ENCODE assay signal across 12 mouse cellular contexts in the genomic region with DNA sequence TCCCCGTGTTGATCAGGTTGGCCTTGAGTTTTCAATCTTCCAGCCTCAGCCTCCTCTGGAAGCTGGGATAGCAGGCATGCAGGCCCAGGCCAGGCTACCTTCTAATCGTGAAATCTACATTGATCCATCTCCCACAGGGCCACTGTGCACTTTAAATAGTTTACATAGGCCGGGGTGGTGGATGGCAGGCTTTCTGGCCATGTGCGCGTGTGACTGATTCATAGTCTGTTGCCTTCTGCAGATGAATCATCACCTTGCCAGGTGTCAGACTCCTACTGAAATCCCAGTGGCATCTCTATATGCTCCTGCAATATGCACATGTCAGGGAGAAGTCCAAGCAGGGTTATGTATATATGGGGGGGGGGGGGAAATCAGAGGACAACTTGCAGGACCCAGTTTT.
A peak's percentile ranks its signal among the peaks of the same experiment; 100 is the strongest.
DNase-seq lines count a peak whose midpoint lies in the region.
"Had no signal": no experiment of that assay in that cellular context is flagged by ENCODE, and none has a peak within 500 bp of the region (broad histone marks: within the 10 kb centered on the region; RNA-seq: fewer than 3 reads in every experiment).

No protein-coding gene starts in this region.

- peak; percentile 56 to 69 for DNase-seq in cerebellum, adult 18-20 months
- DNase-seq in cerebellum, adult 9-11 months = no peak
- DNase-seq in layer of hippocampus, adult 11-12 months (ENCODE audit: low spot score) = peak; percentile 40
- DNase-seq in layer of hippocampus, postnatal 25 days (ENCODE audit: extremely low spot score in 1 of 2, low spot score in 1 of 2) = no peak
- peak; percentile 69 for DNase-seq in right cerebral cortex, adult 18-20 months
- DNase-seq in right cerebral cortex, postnatal 4 days = no peak
- peak; percentile 52 for DNase-seq in telencephalon, adult 2 months (ENCODE audit: low read depth, low spot score)
- DNase-seq in urinary bladder, adult 18-20 months (ENCODE audit: low spot score in 2 of 2) = no peak
- DNase-seq: adrenal gland, postnatal 10 days; lung, adult 2 months; midbrain, embryonic 14.5 days; thymus, postnatal 36 days had no signal

Comparison
In these comparisons a context has a peak if more than half of its experiments do, and no peak if none do; other contexts are left out.
1. DNase-seq: peak in cerebellum, adult 18-20 months (2 of 2), layer of hippocampus, adult 11-12 months (single experiment), right cerebral cortex, adult 18-20 months (single experiment) and telencephalon, adult 2 months (single experiment); none in cerebellum, adult 9-11 months (single experiment), layer of hippocampus, postnatal 25 days (0 of 2), right cerebral cortex, postnatal 4 days (single experiment) and urinary bladder, adult 18-20 months (0 of 2).